Mouse (Mus musculus): Measurements from ENCODE around the gene D130043K22Rik. TPM values are rescaled to one million over a fixed set of nuclear protein-coding genes. Genes with fewer than 3 reads are reported as not detected.
"Not testable (repeated sequence)": the region's sequence is repeated elsewhere in the genome, so short reads cannot be mapped to it uniquely, and the experiment has no call there.

Gene D130043K22Rik
- polyA plus RNA-seq, 1 experiment from 2014 or later, result 0.28 TPM

GRCm38 (mm10) chr13:24832811-24833155, 12.2 kb upstream of the D130043K22Rik start:
- Histone ChIP-seq H3K4me1 (replicated peaks) (peaks cover 17% of the 10 kb centered on the region), H3K4me3 (peak overlapping the region; percentile 87), H3K27me3 (replicated peaks) (no peaks in the 10 kb centered on the region), H3K9me3 (replicated peaks) (no peaks in the 10 kb centered on the region), H3K9ac (peak overlapping the region; percentile 93), H3K27ac (ENCODE audit: poor library complexity, severe bottlenecking) (no peak overlapping the region), H3K4me2 (peak overlapping the region; percentile 89), H3K36me3 (peaks cover 10% of the 10 kb centered on the region)
- WGBS, result 57% methylated on average over 2 of the region's 2 CpGs
- no peak for ATAC-seq (ENCODE audit: insufficient number of reproducible peaks, low FRiP score)

- not testable (repeated sequence) for H3K4me2 ChIP-seq; H3K27ac ChIP-seq (ENCODE audit: poor library complexity, severe bottlenecking); H3K9ac ChIP-seq; ATAC-seq (ENCODE audit: insufficient number of reproducible peaks, low FRiP score); H3K27me3 ChIP-seq (replicated peaks); H3K9me3 ChIP-seq (replicated peaks); H3K4me3 ChIP-seq
- WGBS, result 91% methylated on average over 8 of the region's 8 CpGs
- H3K4me1 ChIP-seq (replicated peaks), result peaks cover 12% of the 10 kb centered on the region
- peaks cover 31% of the 10 kb centered on the region for H3K36me3 ChIP-seq
These were observed 7.2 kb upstream of the D130043K22Rik start for GRCm38 (mm10) chr13:24837765-24838164.

- H3K4me2 ChIP-seq, result no peak overlapping the region
- no peak overlapping the region for H3K4me3 ChIP-seq
- H3K4me1 ChIP-seq (replicated peaks), result peaks cover 3% of the 10 kb centered on the region; the same call in 1 of the 2 replicates
- peaks cover 31% of the 10 kb centered on the region for H3K36me3 ChIP-seq
- ATAC-seq (ENCODE audit: insufficient number of reproducible peaks, low FRiP score), result no peak
- no peak overlapping the region for H3K9ac ChIP-seq
- H3K9me3 ChIP-seq (replicated peaks), result no peaks in the 10 kb centered on the region
- no peak overlapping the region for H3K27ac ChIP-seq (ENCODE audit: poor library complexity, severe bottlenecking)
- 79% methylated on average over 3 of the region's 3 CpGs for WGBS
- H3K27me3 ChIP-seq (replicated peaks), result no peaks in the 10 kb centered on the region
These were observed 5.1 kb upstream of the D130043K22Rik start for GRCm38 (mm10) chr13:24839831-24840230.

GRCm38 (mm10) chr13:24841702-24842101, 3.2 kb upstream of the D130043K22Rik start:
- no peaks in the 10 kb centered on the region; the same call in 1 of the 2 replicates for H3K27me3 ChIP-seq (replicated peaks)
- H3K4me3 ChIP-seq, result no peak overlapping the region
- peaks cover 8% of the 10 kb centered on the region; the same call in 1 of the 2 replicates for H3K4me1 ChIP-seq (replicated peaks)
- no peak overlapping the region for H3K9ac ChIP-seq
- H3K4me2 ChIP-seq, result no peak overlapping the region
- peaks cover 25% of the 10 kb centered on the region for H3K36me3 ChIP-seq
- no peaks in the 10 kb centered on the region for H3K9me3 ChIP-seq (replicated peaks)
- 72% methylated on average over 3 of the region's 3 CpGs for WGBS
- ATAC-seq (ENCODE audit: insufficient number of reproducible peaks, low FRiP score), result no peak
- no peak overlapping the region for H3K27ac ChIP-seq (ENCODE audit: poor library complexity, severe bottlenecking)

GRCm38 (mm10) chr13:24849318-24849717, 4.4 kb downstream of the D130043K22Rik start:
- no peak for ATAC-seq (ENCODE audit: insufficient number of reproducible peaks, low FRiP score)
- H3K27me3 ChIP-seq (replicated peaks), result no peaks in the 10 kb centered on the region; the same call in 1 of the 2 replicates
- no peaks in the 10 kb centered on the region for H3K36me3 ChIP-seq
- no peak overlapping the region for H3K27ac ChIP-seq (ENCODE audit: poor library complexity, severe bottlenecking)
- 84% methylated on average over 4 of the region's 4 CpGs for WGBS
- no peaks in the 10 kb centered on the region for H3K9me3 ChIP-seq (replicated peaks)
- H3K4me2 ChIP-seq, result no peak overlapping the region
- no peak overlapping the region for H3K9ac ChIP-seq
- peaks cover 8% of the 10 kb centered on the region; the same call in 1 of the 2 replicates for H3K4me1 ChIP-seq (replicated peaks)
- no peak overlapping the region for H3K4me3 ChIP-seq

GRCm38 (mm10) chr13:24851989-24852388, 7.1 kb downstream of the D130043K22Rik start:
- no peak overlapping the region for H3K4me2 ChIP-seq
- WGBS, result 74% methylated on average over 2 of the region's 2 CpGs

GRCm38 (mm10) chr13:24852570-24852969, 7.6 kb downstream of the D130043K22Rik start:
- Histone ChIP-seq H3K4me3 (no peak overlapping the region), H3K9ac (no peak overlapping the region), H3K4me2 (no peak overlapping the region), H3K27me3 (replicated peaks) (no peaks in the 10 kb centered on the region), H3K27ac (ENCODE audit: poor library complexity, severe bottlenecking) (no peak overlapping the region), H3K36me3 (no peaks in the 10 kb centered on the region), H3K4me1 (replicated peaks) (no peaks in the 10 kb centered on the region; the same call in 1 of the 2 replicates), H3K9me3 (replicated peaks) (no peaks in the 10 kb centered on the region)
- no peak for ATAC-seq (ENCODE audit: insufficient number of reproducible peaks, low FRiP score)
- WGBS, result 58% methylated on average over 3 of the region's 3 CpGs

More at GRCm38 (mm10) chr13:24851989-24852388, 7.1 kb downstream of the D130043K22Rik start:
- H3K4me1 ChIP-seq (replicated peaks), result no peaks in the 10 kb centered on the region
- H3K9me3 ChIP-seq (replicated peaks), result no peaks in the 10 kb centered on the region
- ATAC-seq (ENCODE audit: insufficient number of reproducible peaks, low FRiP score), result no peak
- no peak overlapping the region for H3K4me3 ChIP-seq
- no peak overlapping the region for H3K9ac ChIP-seq
- no peaks in the 10 kb centered on the region for H3K36me3 ChIP-seq
- H3K27ac ChIP-seq (ENCODE audit: poor library complexity, severe bottlenecking), result no peak overlapping the region
- H3K27me3 ChIP-seq (replicated peaks), result no peaks in the 10 kb centered on the region

GRCm38 (mm10) chr13:24859115-24859514, 14.2 kb downstream of the D130043K22Rik start:
- H3K4me1 ChIP-seq (replicated peaks), result no peaks in the 10 kb centered on the region; the same call in 1 of the 2 replicates
- H3K4me3 ChIP-seq, result no peak overlapping the region
- no peak overlapping the region for H3K9ac ChIP-seq
- H3K27me3 ChIP-seq (replicated peaks), result no peaks in the 10 kb centered on the region
- no peak overlapping the region for H3K27ac ChIP-seq (ENCODE audit: poor library complexity, severe bottlenecking)
- H3K4me2 ChIP-seq, result no peak overlapping the region
- no peaks in the 10 kb centered on the region for H3K9me3 ChIP-seq (replicated peaks)
- no peaks in the 10 kb centered on the region for H3K36me3 ChIP-seq
- no peak for ATAC-seq (ENCODE audit: insufficient number of reproducible peaks, low FRiP score)

GRCm38 (mm10) chr13:24861084-24861483, 16.1 kb downstream of the D130043K22Rik start:
- 61% methylated on average over 12 of the region's 12 CpGs for WGBS
- H3K9me3 ChIP-seq (replicated peaks), result no peaks in the 10 kb centered on the region

GRCm38 (mm10) chr13:24862021-24862420, 17.1 kb downstream of the D130043K22Rik start:
- H3K4me1 ChIP-seq (replicated peaks), result no peaks in the 10 kb centered on the region; the same call in 1 of the 2 replicates
- no peak overlapping the region for H3K4me3 ChIP-seq

More at GRCm38 (mm10) chr13:24861084-24861483, 16.1 kb downstream of the D130043K22Rik start:
- Histone ChIP-seq H3K36me3 (no peaks in the 10 kb centered on the region), H3K9ac (no peak overlapping the region), H3K27me3 (replicated peaks) (no peaks in the 10 kb centered on the region), H3K4me3 (no peak overlapping the region), H3K4me2 (no peak overlapping the region), H3K4me1 (replicated peaks) (no peaks in the 10 kb centered on the region; the same call in 1 of the 2 replicates), H3K27ac (ENCODE audit: poor library complexity, severe bottlenecking) (no peak overlapping the region)
- ATAC-seq (ENCODE audit: insufficient number of reproducible peaks, low FRiP score), result no peak

GRCm38 (mm10) chr13:24862520-24862919, 17.6 kb downstream of the D130043K22Rik start:
- Histone ChIP-seq H3K27ac (ENCODE audit: poor library complexity, severe bottlenecking) (no peak overlapping the region), H3K36me3 (no peaks in the 10 kb centered on the region), H3K4me2 (no peak overlapping the region), H3K27me3 (replicated peaks) (no peaks in the 10 kb centered on the region), H3K4me1 (replicated peaks) (no peaks in the 10 kb centered on the region; the same call in 1 of the 2 replicates), H3K9me3 (replicated peaks) (no peaks in the 10 kb centered on the region), H3K9ac (no peak overlapping the region), H3K4me3 (no peak overlapping the region)
- 50% methylated on average over 7 of the region's 7 CpGs for WGBS
- ATAC-seq (ENCODE audit: insufficient number of reproducible peaks, low FRiP score), result no peak

More at GRCm38 (mm10) chr13:24862021-24862420, 17.1 kb downstream of the D130043K22Rik start:
- H3K4me2 ChIP-seq, result no peak overlapping the region
- WGBS, result 74% methylated on average over 7 of the region's 7 CpGs
- no peak for ATAC-seq (ENCODE audit: insufficient number of reproducible peaks, low FRiP score)
- no peaks in the 10 kb centered on the region for H3K27me3 ChIP-seq (replicated peaks)
- no peaks in the 10 kb centered on the region for H3K36me3 ChIP-seq
- H3K9ac ChIP-seq, result no peak overlapping the region
- no peak overlapping the region for H3K27ac ChIP-seq (ENCODE audit: poor library complexity, severe bottlenecking)
- H3K9me3 ChIP-seq (replicated peaks), result no peaks in the 10 kb centered on the region
